Mouse (Mus musculus): ENCODE results near the gene Ilkap.
A peak's percentile ranks its signal among the peaks of the same experiment; 100 is the strongest.

DNA sequence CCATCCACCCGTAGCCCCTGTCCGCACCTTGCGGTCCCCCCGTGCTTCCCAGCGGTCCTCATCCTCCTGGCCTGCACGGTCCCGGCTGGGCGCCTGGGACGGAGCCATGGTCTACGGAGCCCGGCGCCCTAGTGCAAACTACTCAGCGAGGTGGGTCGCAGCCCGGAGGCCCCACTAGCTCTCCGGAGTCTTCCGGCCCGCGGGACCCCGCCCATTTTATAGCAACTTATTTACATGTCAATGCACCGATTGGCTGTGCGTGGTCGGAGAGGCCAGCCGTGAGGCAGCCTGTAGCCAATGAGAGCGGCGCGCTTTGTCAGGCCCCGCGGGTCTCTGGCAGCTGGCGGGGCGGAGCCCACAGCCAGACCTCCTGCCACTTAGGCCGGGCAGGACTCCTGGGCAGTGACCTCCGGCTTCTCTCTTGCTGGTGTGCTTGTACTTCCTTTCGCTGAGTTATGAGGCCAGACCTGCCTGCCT lies 14.5 kb upstream of the Ilkap start:
- 0 out of 2 replicates have a peak, but pooled peaks have one; percentile 7 for TF ChIP-seq ZC3H11A (IDR thresholded peaks at IDR 0.05; ENCODE audit: borderline replicate concordance, low read depth, low read length)
- TF ChIP-seq ZNF384 (IDR thresholded peaks at IDR 0.05; ENCODE audit: low read depth, low read length), result no peak
- no peak for TF ChIP-seq CHD2 (IDR thresholded peaks at IDR 0.05; ENCODE audit: low read depth, low read length)

Measured in ES-E14 (cell line).